Mouse (Mus musculus): ENCODE results near the gene Krtap2-4.

- TF ChIP-seq CHD2 (IDR thresholded peaks at IDR 0.05; ENCODE audit: low read length) (no peak), CTCF (conservative IDR thresholded peaks at IDR 0.05 in 1 of 2, IDR thresholded peaks at IDR 0.05 in 1 of 2; ENCODE audit: low read depth in 2 of 2, low read length in 2 of 2) (no peak), ZNF384 (IDR thresholded peaks at IDR 0.05; ENCODE audit: low read depth, low read length) (no peak), MAX (IDR thresholded peaks at IDR 0.05; ENCODE audit: low read length) (no peak), MXI1 (IDR thresholded peaks at IDR 0.05; ENCODE audit: low read depth, low read length) (no peak), TBP (conservative IDR thresholded peaks at IDR 0.05; ENCODE audit: low read depth, low read length) (no peak), POLR2A (IDR thresholded peaks at IDR 0.05; ENCODE audit: low read depth, low read length) (no peak), NELFE (IDR thresholded peaks at IDR 0.05; ENCODE audit: low read depth, low read length) (no peak)
Observed at GRCm38 (mm10) chr11:99614796-99615363, at the start of gene Krtap2-4.
